Mouse (Mus musculus): Measurements from ENCODE around the gene Lzts3.

Gene Lzts3

GRCm38 (mm10) chr2:130635847-130636246 is 6.8 kb downstream of the Lzts3 start:
- DNase-seq (ENCODE audit: low spot score): no peak

DNA sequence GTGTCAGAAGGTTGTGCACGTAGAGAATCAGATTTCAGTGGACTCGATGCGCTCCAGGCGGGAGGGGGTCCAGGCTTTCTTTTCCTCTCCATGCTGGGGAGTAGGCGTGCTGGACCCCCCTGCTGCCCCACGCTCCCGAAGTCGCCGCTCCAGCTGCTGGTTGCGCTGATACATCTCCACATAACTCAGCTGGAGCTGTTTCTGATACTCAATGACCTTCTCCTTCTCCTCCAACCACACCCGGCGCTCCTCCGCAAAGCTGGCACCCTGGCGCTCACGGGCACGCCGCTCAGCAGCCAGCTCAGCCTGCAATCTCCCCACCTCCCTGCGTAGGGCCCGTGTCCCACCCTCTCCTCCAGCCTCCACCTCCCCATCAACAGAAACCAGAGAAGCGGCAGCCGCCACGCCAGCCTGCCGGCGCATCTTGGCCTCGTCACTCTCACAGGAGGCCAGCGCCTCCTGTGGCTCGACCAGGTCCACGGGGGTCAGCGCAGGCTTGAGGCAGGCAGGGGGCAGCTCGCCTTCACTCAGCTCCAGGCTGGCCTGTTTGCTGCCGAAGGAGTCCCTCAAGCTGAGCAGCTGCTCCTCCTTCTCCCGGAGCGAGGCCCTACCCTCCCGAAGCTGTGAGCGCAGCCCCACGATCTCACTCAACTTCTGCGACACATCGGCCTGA is 7.7 kb downstream of the Lzts3 start:
- no peak for DNase-seq (ENCODE audit: low spot score)

- no peak for DNase-seq (ENCODE audit: low spot score)
Measured at GRCm38 (mm10) chr2:130634006-130634738, 8.4 kb downstream of the Lzts3 start.

- DNase-seq (ENCODE audit: low spot score): no peak
Measured at GRCm38 (mm10) chr2:130632887-130633675, 9.5 kb downstream of the Lzts3 start.

GRCm38 (mm10) chr2:130632416-130632815 is 10.2 kb downstream of the Lzts3 start:
- no peak for DNase-seq (ENCODE audit: low spot score)

DNA sequence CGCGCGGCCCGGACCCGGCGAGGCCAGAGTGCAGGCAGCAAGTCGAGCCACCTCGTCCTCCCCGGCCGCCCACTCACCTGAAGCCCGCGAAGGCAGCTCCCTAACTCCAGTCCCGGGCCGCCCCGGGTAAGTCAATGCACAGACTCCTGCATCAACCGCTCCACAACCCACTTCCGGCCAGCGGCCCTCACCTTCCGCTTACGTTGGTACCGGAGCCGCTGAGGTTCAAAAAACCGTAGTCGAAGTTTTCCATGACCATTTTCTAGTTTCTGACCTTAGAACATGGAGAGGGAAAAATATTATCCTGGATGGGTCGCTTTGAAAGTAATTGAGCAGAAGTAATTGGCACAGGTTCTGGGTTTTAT is 12.8 kb downstream of the Lzts3 start, which contains the start of the genes Fastkd5 and Ubox5:
Fastkd5 (minus strand) TSS at position 189 of the 365 bp plus-strand sequence.
Ubox5 (minus strand) TSS at position 200 of the 365 bp plus-strand sequence.
- peak; percentile 94 for DNase-seq (ENCODE audit: low spot score)

- no peak for DNase-seq (ENCODE audit: low spot score)
Measured at GRCm38 (mm10) chr2:130629080-130629838, 13.3 kb downstream of the Lzts3 start.

GRCm38 (mm10) chr2:130628424-130628823 is 14.2 kb downstream of the Lzts3 start:
- DNase-seq (ENCODE audit: low spot score): no peak

DNA sequence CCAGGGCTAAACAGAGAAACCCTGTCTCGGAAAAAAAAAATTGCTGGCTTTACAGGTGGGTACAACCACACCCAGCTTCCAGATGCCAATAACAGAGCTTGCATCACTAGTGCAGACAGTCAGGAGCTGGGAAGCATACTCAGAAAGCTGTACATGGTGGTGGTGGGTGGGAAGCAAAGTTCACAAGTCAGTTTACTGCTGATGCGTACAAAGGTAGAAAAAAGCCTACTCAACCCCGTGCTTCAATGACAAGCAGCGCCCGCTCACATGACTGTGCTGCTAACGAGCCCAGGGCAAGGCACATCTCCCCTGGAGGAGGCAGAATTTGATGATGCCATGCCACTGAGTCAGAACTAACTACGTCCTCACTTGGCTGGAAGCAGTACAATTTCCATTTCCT is 23.6 kb downstream of the Lzts3 start:
- no peak for DNase-seq (ENCODE audit: low spot score)

- DNase-seq (ENCODE audit: low spot score): no peak
Measured at GRCm38 (mm10) chr2:130613091-130613490, 29.5 kb downstream of the Lzts3 start.

DNA sequence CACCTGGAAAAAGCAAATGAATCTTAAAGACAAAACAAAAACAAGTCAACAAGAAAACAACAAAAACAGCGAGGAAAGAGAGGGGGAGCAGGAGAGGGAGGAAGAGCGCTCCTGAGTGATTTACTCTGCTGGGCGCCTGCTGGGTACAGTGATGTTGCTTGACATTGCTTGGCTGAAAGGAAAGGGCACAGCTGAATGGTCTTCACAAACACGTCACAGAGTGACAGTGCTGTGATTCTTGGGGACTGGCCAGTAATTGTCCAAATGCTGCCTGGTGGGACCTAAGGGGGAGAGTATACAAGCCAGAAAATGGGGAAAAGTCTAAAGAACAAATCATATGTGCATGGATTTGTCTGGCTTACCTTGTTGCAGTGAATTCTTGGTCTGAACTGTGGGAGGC is 40.4 kb downstream of the Lzts3 start:
- DNase-seq (ENCODE audit: low spot score): no peak

- DNase-seq (ENCODE audit: low spot score): no peak
Measured at GRCm38 (mm10) chr2:130598399-130598798, 44.2 kb downstream of the Lzts3 start.

DNA sequence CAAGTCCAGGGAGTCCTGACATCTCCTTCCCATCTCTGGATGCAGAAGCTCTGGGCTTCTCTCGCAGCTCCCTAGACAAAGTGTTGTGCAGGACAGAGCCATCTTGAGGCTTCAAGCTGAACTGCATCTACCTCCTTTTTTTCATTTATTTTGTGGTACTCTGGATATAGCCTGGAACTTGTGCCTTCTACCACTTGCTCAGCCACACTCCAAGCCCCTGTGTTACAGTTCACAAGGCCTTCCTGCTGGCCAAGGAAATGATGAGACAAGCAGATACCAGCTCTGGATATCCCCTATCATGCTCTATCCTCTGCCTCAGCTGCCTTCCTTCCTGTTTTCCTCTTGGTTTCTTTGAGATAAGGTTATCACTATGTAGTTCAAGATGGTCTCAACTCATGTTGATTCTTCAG is 45.0 kb downstream of the Lzts3 start:
- DNase-seq (ENCODE audit: low spot score): no peak

DNA sequence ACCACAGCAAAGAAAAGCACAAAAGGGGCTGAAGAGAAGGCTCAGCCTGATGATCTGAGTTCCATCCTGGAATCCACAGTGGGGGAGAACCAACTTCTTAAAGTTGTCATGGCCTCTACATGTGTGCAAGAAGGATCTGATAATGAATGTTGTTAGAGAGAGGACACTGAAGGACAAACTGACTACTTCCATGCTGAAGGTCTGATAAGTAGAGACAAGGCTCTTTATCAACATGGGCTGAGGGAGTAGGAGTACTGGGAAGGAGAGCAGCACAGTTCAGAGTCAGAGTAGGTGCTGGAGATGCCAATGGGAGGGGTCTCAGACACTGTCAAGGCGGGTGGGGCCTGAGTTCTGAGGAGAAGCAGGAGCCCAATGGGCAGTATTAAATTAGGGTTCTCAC is 47.0 kb downstream of the Lzts3 start:
- no peak for DNase-seq (ENCODE audit: low spot score)

DNA sequence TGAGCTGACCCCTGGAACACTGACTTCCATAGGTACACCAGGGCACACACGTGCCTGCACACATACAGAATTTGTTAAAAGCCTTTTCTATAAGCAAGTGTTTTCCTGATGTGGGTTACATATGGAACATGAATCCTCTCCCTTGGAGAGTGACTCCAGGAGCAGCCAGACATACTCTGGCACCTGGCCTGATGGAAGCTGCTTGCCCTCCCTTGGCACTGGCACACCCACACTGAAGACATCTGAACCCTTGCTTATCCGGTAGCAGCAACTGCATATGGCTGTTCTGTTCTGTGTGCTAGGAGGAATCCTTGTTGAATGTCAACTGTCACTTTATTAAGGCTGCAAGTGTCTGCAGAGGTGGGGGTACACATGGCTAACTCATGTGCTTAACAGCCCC is 51.6 kb downstream of the Lzts3 start:
- DNase-seq (ENCODE audit: low spot score): no peak

DNA sequence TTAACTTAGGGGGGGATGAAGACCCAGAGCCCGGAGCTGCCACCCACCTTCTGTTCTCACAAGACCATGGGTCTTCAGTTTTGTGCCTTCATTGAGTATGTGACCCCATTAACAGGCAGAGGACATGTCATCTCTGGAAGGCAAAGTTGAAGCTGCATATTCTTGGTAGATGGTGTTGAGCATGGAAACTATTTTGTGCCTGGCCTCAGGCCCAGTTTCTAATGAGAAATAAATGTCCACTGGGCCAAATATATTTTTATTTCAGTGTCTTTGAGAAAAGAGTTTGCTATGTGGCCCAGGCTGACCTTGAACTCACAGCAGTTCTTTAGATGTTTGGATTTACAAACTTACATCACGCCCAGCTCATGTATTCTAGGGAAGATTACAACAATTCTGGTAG is 52.8 kb downstream of the Lzts3 start:
- DNase-seq (ENCODE audit: low spot score): no peak

- DNase-seq (ENCODE audit: low spot score): no peak
Measured at GRCm38 (mm10) chr2:130589157-130589556, 53.4 kb downstream of the Lzts3 start.

- DNase-seq (ENCODE audit: low spot score): no peak
Measured at GRCm38 (mm10) chr2:130588373-130588772, 54.2 kb downstream of the Lzts3 start.

GRCm38 (mm10) chr2:130586016-130586415 is 56.6 kb downstream of the Lzts3 start:
- no peak for DNase-seq (ENCODE audit: low spot score)

DNA sequence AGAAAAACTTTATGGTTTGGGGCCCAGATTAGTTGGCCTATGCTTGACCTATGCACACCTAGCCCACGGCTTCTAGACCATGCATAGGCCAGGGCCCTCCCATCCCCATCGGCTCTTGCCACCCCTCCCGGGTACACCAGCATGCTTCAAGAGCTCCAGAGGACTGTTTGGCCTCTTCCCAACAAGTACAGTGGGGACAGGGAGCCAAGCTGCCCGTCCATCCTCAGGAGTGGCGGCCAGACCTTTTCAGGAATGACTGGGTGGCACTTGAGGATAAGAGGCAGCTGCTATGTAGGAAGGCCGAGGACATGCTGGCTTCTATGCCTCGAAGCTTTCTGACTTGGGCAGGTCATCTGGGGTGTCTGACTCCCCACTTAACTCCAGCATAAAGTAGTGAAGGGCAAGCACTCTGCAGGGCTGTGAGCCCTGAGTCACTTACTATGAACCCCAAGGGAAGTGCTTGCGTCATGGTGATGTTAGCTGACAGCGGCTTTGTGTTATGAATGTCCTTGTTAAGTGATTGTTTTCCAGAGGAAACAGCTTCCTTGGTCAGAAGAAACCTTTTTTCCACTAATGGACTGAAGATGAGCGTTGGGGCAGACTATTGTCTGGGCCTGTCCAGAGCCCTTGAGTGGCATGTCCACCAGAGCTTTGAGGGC is 58.6 kb downstream of the Lzts3 start:
- DNase-seq (ENCODE audit: low spot score): no peak
